Mouse (Mus musculus): ENCODE measurements at regions not wholly inside any gene's neighbourhood (a gene's known extent, or its start where the extent isn't known, plus 50 kb on each side); places are given as distances from the start of the nearest gene placed in this dataset.

DNA sequence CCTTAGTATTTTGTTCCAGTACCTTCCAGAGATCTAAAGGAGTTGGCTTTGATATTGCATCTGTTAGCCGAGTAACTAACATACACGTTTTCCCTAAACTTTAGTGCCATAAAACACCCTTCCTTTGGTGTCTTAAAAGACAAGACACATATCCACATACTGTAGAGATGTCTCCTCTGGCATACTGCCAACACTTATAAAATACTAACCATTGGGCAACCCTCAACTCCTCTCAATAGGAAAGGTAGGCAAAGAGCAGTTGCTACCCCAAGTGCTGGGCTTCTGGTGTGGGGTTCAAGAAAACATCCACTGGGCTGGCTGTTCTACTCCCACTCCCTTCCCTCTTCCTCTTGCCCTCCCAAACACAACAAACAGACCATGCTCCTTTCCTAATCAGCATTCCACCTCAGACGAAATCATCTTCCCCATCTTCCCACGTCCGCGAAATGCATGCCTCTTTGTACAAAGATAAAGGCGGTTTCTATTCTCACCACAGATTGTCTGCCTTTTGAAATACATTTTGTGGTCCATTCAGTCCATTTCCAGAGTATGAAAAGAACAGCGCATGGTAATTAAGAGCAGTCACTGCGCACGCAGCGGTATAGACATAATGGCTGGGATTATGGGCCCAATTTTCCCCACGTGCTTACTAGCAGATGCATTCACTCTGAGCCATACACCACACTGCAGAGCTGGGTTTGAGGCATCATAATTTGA, 409.9 kb upstream of the Tenm4 start:
- Histone ChIP-seq H3K27me3 (ENCODE audit: control insufficient read depth, insufficient read depth, low read length) (no peaks in the 10 kb centered on the region), H3K9ac (ENCODE audit: low read depth, low read length) (no peak overlapping the region), H3K4me1 (ENCODE audit: control insufficient read depth, insufficient read depth, low read length) (no peaks in the 10 kb centered on the region), H3K27ac (ENCODE audit: low read depth, low read length) (no peak overlapping the region), H3K9me3 (replicated peaks; ENCODE audit: control insufficient read depth, low read length) (no peaks in the 10 kb centered on the region), H3K4me2 (no peak overlapping the region), H3K36me3 (ENCODE audit: control insufficient read depth, insufficient read depth, low read length) (no peaks in the 10 kb centered on the region), H3K4me3 (ENCODE audit: low read depth, low read length) (no peak overlapping the region)
- ATAC-seq (replicated peaks; ENCODE audit: insufficient number of reproducible peaks, low FRiP score, low TSS enrichment) = no peak
- 83% methylated on average over 12 of the region's 12 CpGs for WGBS (ENCODE audit: insufficient replicate concordance)

DNA sequence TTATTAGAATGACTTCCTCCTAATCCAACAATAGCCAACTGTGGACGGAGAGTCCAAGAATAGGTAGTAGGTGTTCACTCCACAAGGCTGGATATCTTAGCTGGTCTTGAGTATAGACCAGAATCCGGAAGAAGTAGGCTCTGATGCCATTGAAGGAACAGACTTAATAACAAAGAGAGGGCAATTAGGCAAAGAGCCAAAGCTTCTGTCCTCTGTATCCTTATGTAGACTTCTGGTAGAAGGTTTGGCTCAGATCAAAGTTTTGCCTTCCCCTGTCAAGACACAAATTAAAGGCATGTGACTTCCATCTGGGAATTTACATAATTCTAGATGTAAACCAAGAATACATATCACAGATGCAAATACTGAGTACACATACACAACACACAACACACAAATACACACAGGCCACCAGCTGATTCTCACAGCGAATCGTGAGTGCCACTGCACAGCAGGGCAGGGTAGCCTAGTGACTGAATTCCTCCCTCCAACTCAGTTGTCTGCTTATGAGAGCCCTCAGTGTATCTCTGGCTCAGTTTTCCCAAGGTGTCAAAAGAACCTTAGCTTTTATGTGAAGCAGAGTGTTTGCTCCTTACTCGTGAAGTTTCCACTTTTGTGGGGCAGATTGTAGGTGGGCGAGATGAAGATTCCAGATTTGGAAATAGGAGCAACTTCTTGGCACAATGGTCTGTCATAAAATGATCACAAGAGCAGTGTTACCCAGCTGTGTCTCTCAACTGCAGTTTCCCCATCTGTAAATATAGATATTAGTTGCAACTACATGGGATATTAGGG, 404.5 kb upstream of the Tenm4 start:
- Histone ChIP-seq H3K4me3 (ENCODE audit: low read depth, low read length) (no peak overlapping the region), H3K27ac (ENCODE audit: low read depth, low read length) (no peak overlapping the region), H3K36me3 (ENCODE audit: control insufficient read depth, insufficient read depth, low read length) (no peaks in the 10 kb centered on the region), H3K4me2 (no peak overlapping the region), H3K27me3 (ENCODE audit: control insufficient read depth, insufficient read depth, low read length) (no peaks in the 10 kb centered on the region), H3K9ac (ENCODE audit: low read depth, low read length) (no peak overlapping the region), H3K9me3 (replicated peaks; ENCODE audit: control insufficient read depth, low read length) (no peaks in the 10 kb centered on the region), H3K4me1 (ENCODE audit: control insufficient read depth, insufficient read depth, low read length) (no peaks in the 10 kb centered on the region)
- 77% methylated on average over 6 of the region's 6 CpGs for WGBS (ENCODE audit: insufficient replicate concordance)
- ATAC-seq (replicated peaks; ENCODE audit: insufficient number of reproducible peaks, low FRiP score, low TSS enrichment) = no peak

- no peak overlapping the region for H3K27ac ChIP-seq (ENCODE audit: low read depth, low read length)
- H3K27me3 ChIP-seq (ENCODE audit: control insufficient read depth, insufficient read depth, low read length) = no peaks in the 10 kb centered on the region
- no peak overlapping the region for H3K4me2 ChIP-seq
- H3K36me3 ChIP-seq (ENCODE audit: control insufficient read depth, insufficient read depth, low read length) = no peaks in the 10 kb centered on the region
- no peak overlapping the region for H3K9ac ChIP-seq (ENCODE audit: low read depth, low read length)
- ATAC-seq (replicated peaks; ENCODE audit: insufficient number of reproducible peaks, low FRiP score, low TSS enrichment) = no peak
- H3K4me1 ChIP-seq (ENCODE audit: control insufficient read depth, insufficient read depth, low read length) = no peaks in the 10 kb centered on the region
- H3K4me3 ChIP-seq (ENCODE audit: low read depth, low read length) = no peak overlapping the region
- no peaks in the 10 kb centered on the region for H3K9me3 ChIP-seq (replicated peaks; ENCODE audit: control insufficient read depth, low read length)
Measured at GRCm38 (mm10) chr7:95784523-95784922, 386.5 kb upstream of the Tenm4 start.

DNA sequence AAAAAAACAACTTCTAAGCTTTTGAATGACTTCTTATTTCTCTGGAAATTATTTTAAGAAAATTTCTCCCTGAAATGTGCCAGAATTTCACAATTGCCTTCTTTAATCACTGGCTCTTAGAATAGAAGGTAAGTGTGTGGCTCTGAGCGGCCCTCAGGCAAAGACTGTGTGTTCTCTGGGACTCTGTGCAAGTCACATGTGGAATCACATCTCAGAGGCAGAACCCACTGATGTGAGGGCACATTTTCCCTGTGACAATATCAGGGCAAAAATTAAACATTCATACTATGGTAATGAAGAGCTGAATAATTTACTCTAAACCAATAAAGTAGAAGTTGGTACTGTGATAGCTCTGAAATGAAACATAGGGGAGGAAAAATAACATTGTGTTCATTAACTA, 383.5 kb upstream of the Tenm4 start:
- no peaks in the 10 kb centered on the region for H3K36me3 ChIP-seq (ENCODE audit: control insufficient read depth, insufficient read depth, low read length)
- no peaks in the 10 kb centered on the region for H3K4me1 ChIP-seq (ENCODE audit: control insufficient read depth, insufficient read depth, low read length)
- WGBS (ENCODE audit: insufficient replicate concordance) = 68% methylated on average over 1 of the region's 1 CpGs
- H3K4me3 ChIP-seq (ENCODE audit: low read depth, low read length) = no peak overlapping the region
- no peaks in the 10 kb centered on the region for H3K27me3 ChIP-seq (ENCODE audit: control insufficient read depth, insufficient read depth, low read length)
- H3K9ac ChIP-seq (ENCODE audit: low read depth, low read length) = no peak overlapping the region
- no peaks in the 10 kb centered on the region for H3K9me3 ChIP-seq (replicated peaks; ENCODE audit: control insufficient read depth, low read length)
- no peak for ATAC-seq (replicated peaks; ENCODE audit: insufficient number of reproducible peaks, low FRiP score, low TSS enrichment)
- no peak overlapping the region for H3K27ac ChIP-seq (ENCODE audit: low read depth, low read length)
- H3K4me2 ChIP-seq = no peak overlapping the region

DNA sequence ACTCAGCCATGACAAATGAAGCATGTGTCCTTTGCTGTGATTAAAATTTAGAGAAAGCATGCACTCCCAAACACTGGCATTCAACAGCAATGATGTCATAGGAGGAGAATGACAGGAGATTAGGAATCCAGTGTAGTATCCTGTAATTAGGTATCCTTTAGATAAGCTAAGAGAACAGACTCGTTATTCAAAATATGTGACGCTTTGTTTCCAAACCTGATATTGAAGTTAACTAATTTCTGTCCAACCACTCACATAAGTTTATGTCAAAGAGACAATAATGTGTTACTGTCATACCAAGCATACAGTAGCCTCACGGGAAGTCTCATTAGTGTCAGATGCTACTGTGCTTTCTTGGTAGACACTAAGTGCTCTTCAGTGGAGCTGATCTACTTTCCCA, 383.1 kb upstream of the Tenm4 start:
- 41% methylated on average over 3 of the region's 3 CpGs for WGBS (ENCODE audit: insufficient replicate concordance)
- H3K4me3 ChIP-seq (ENCODE audit: low read depth, low read length) = no peak overlapping the region
- ATAC-seq (replicated peaks; ENCODE audit: insufficient number of reproducible peaks, low FRiP score, low TSS enrichment) = no peak
- H3K4me2 ChIP-seq = no peak overlapping the region
- no peaks in the 10 kb centered on the region for H3K36me3 ChIP-seq (ENCODE audit: control insufficient read depth, insufficient read depth, low read length)
- no peak overlapping the region for H3K9ac ChIP-seq (ENCODE audit: low read depth, low read length)
- H3K27ac ChIP-seq (ENCODE audit: low read depth, low read length) = no peak overlapping the region
- H3K27me3 ChIP-seq (ENCODE audit: control insufficient read depth, insufficient read depth, low read length) = no peaks in the 10 kb centered on the region
- H3K9me3 ChIP-seq (replicated peaks; ENCODE audit: control insufficient read depth, low read length) = no peaks in the 10 kb centered on the region
- H3K4me1 ChIP-seq (ENCODE audit: control insufficient read depth, insufficient read depth, low read length) = no peaks in the 10 kb centered on the region

GRCm38 (mm10) chr7:95789424-95789823, 381.6 kb upstream of the Tenm4 start:
- no peak overlapping the region for H3K4me2 ChIP-seq
- H3K27me3 ChIP-seq (ENCODE audit: control insufficient read depth, insufficient read depth, low read length) = no peaks in the 10 kb centered on the region
- WGBS (ENCODE audit: insufficient replicate concordance) = 75% methylated on average over 5 of the region's 5 CpGs
- ATAC-seq (replicated peaks; ENCODE audit: insufficient number of reproducible peaks, low FRiP score, low TSS enrichment) = no peak
- H3K9me3 ChIP-seq (replicated peaks; ENCODE audit: control insufficient read depth, low read length) = no peaks in the 10 kb centered on the region
- H3K4me3 ChIP-seq (ENCODE audit: low read depth, low read length) = no peak overlapping the region
- H3K4me1 ChIP-seq (ENCODE audit: control insufficient read depth, insufficient read depth, low read length) = no peaks in the 10 kb centered on the region
- H3K36me3 ChIP-seq (ENCODE audit: control insufficient read depth, insufficient read depth, low read length) = no peaks in the 10 kb centered on the region
- H3K27ac ChIP-seq (ENCODE audit: low read depth, low read length) = no peak overlapping the region
- H3K9ac ChIP-seq (ENCODE audit: low read depth, low read length) = no peak overlapping the region

GRCm38 (mm10) chr7:95799022-95799421, 372.0 kb upstream of the Tenm4 start:
- no peaks in the 10 kb centered on the region for H3K36me3 ChIP-seq (ENCODE audit: control insufficient read depth, insufficient read depth, low read length)
- no peaks in the 10 kb centered on the region for H3K4me1 ChIP-seq (ENCODE audit: control insufficient read depth, insufficient read depth, low read length)
- ATAC-seq (replicated peaks; ENCODE audit: insufficient number of reproducible peaks, low FRiP score, low TSS enrichment) = no peak
- 58% methylated on average over 3 of the region's 3 CpGs for WGBS (ENCODE audit: insufficient replicate concordance)
- H3K4me3 ChIP-seq (ENCODE audit: low read depth, low read length) = no peak overlapping the region
- no peak overlapping the region for H3K9ac ChIP-seq (ENCODE audit: low read depth, low read length)
- H3K27ac ChIP-seq (ENCODE audit: low read depth, low read length) = no peak overlapping the region
- H3K4me2 ChIP-seq = no peak overlapping the region
- no peaks in the 10 kb centered on the region for H3K9me3 ChIP-seq (replicated peaks; ENCODE audit: control insufficient read depth, low read length)
- no peaks in the 10 kb centered on the region for H3K27me3 ChIP-seq (ENCODE audit: control insufficient read depth, insufficient read depth, low read length)

DNA sequence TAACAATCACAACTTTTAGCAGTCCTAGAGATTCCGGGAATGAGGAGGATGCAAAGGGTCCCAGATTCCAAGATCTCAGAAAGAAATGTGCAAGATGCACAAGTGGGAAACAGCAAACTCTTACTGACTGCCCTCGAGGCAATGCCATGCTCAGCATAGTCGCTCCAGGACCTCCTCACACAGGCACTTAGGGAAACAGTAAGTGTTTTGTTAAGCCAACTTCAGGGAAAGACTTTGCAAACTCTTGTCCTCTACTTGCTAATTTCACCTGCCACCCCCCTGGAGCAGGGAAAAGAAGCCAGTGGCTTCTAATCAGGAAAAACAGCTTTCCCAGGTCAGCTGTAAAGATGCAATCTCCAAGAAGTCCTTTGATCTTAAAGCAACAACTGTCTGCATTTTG, 361.4 kb upstream of the Tenm4 start:
- WGBS (ENCODE audit: insufficient replicate concordance) = 23% methylated on average over 3 of the region's 3 CpGs

DNA sequence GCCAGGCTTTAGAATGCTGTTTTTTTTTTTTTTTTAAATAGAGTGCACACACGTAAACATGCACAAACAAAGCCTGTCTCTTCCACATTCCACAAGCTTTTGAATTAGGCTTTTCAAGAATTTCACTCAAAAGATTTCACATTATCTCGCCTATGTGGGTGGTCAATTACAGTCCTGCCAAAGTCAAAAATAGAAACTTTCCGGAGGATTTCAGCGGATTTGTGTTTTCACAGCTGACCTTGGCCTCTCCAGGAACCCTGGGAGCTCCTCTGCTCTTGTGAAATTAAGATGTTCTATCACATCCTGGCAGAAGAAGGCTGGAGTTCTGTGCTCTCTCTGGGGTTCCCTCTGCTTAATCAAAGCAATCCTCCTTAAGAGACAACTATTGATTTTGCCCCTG, 360.9 kb upstream of the Tenm4 start:
- no peaks in the 10 kb centered on the region for H3K4me1 ChIP-seq (ENCODE audit: control insufficient read depth, insufficient read depth, low read length)
- no peaks in the 10 kb centered on the region for H3K9me3 ChIP-seq (replicated peaks; ENCODE audit: control insufficient read depth, low read length)
- no peak for ATAC-seq (replicated peaks; ENCODE audit: insufficient number of reproducible peaks, low FRiP score, low TSS enrichment)
- no peak overlapping the region for H3K9ac ChIP-seq (ENCODE audit: low read depth, low read length)
- H3K36me3 ChIP-seq (ENCODE audit: control insufficient read depth, insufficient read depth, low read length) = no peaks in the 10 kb centered on the region
- WGBS (ENCODE audit: insufficient replicate concordance) = 9% methylated on average over 4 of the region's 4 CpGs
- H3K4me2 ChIP-seq = no peak overlapping the region
- no peak overlapping the region for H3K27ac ChIP-seq (ENCODE audit: low read depth, low read length)
- H3K27me3 ChIP-seq (ENCODE audit: control insufficient read depth, insufficient read depth, low read length) = no peaks in the 10 kb centered on the region
- no peak overlapping the region for H3K4me3 ChIP-seq (ENCODE audit: low read depth, low read length)

More for the DNA sequence above, 361.4 kb upstream of the Tenm4 start:
- H3K27ac ChIP-seq (ENCODE audit: low read depth, low read length) = no peak overlapping the region
- H3K9ac ChIP-seq (ENCODE audit: low read depth, low read length) = no peak overlapping the region
- H3K4me3 ChIP-seq (ENCODE audit: low read depth, low read length) = no peak overlapping the region
- no peaks in the 10 kb centered on the region for H3K4me1 ChIP-seq (ENCODE audit: control insufficient read depth, insufficient read depth, low read length)
- H3K36me3 ChIP-seq (ENCODE audit: control insufficient read depth, insufficient read depth, low read length) = no peaks in the 10 kb centered on the region
- no peak overlapping the region for H3K4me2 ChIP-seq
- no peak for ATAC-seq (replicated peaks; ENCODE audit: insufficient number of reproducible peaks, low FRiP score, low TSS enrichment)
- H3K9me3 ChIP-seq (replicated peaks; ENCODE audit: control insufficient read depth, low read length) = no peaks in the 10 kb centered on the region
- no peaks in the 10 kb centered on the region for H3K27me3 ChIP-seq (ENCODE audit: control insufficient read depth, insufficient read depth, low read length)

All from heart, embryonic 11.5 days (tissue).